Mouse (Mus musculus) ES-Bruce4 (cell line): ENCODE results near the gene Hapln4. TPM values are rescaled to one million over a fixed set of nuclear protein-coding genes. Genes with fewer than 3 reads are reported as not detected.

Experiments
- H3K27ac ChIP-seq: 2 replicates; pipeline ENCODE4 v1.5.1; 2012; ENCODE audit warnings: low read length, inconsistent platforms; ENCODE audit not compliant: insufficient read depth
- H3K27me3 ChIP-seq: 2 replicates; pipeline ENCODE4 v1.6.1; 2012; ENCODE audit warnings: mild to moderate bottlenecking, low read length, inconsistent platforms; ENCODE audit not compliant: control insufficient read depth, poor library complexity, insufficient read depth, severe bottlenecking
- H3K36me3 ChIP-seq: 2 replicates; pipeline ENCODE4 v1.6.1; 2012; ENCODE audit warnings: inconsistent platforms, mild to moderate bottlenecking, low read length, moderate library complexity; ENCODE audit not compliant: control insufficient read depth, poor library complexity, insufficient read depth, severe bottlenecking
- H3K4me1 ChIP-seq: one replicate; pipeline ENCODE4 v1.8.1; 2011; ENCODE audit warnings: low read length; ENCODE audit not compliant: control insufficient read depth, insufficient read depth
- H3K4me3 ChIP-seq: 2 replicates; pipeline ENCODE4 v1.5.1; 2011; ENCODE audit warnings: low read depth, mild to moderate bottlenecking, low read length
- H3K9ac ChIP-seq: 2 replicates; pipeline ENCODE4 v1.6.1; 2012; ENCODE audit warnings: low read depth, mild to moderate bottlenecking, inconsistent platforms; ENCODE audit not compliant: poor library complexity, severe bottlenecking
- H3K9me3 ChIP-seq: replicated peaks from 2 replicates; pipeline ENCODE4 v1.6.1; 2012; ENCODE audit warnings: mild to moderate bottlenecking, low read length, inconsistent platforms; ENCODE audit not compliant: control insufficient read depth, poor library complexity, insufficient read depth, severe bottlenecking
- CTCF ChIP-seq: IDR thresholded peaks from one replicate; pipeline ENCODE4 v1.8.1; 2011; ENCODE audit warnings: low read depth, low read length
- EP300 ChIP-seq: IDR thresholded peaks from 2 replicates; pipeline ENCODE4 v1.6.1; 2011; ENCODE audit warnings: low read depth, low read length; ENCODE audit not compliant: insufficient read depth
- POLR2A ChIP-seq: IDR thresholded peaks from one replicate; pipeline ENCODE4 v1.8.1; 2011; ENCODE audit warnings: low read length; ENCODE audit not compliant: insufficient read depth
- polyA plus RNA-seq: library from polyadenylated mRNA; stranded (reverse); fragments of >200 nt; gene quantifications from 2 replicates; pipeline ENCODE4 v1.2.4, GENCODE M21; 2011; ENCODE audit warnings: low read depth; ENCODE audit not compliant: missing spikeins, insufficient read depth, insufficient read length

Gene Hapln4
- polyA plus RNA-seq, 1 experiment = 2.2 TPM

- no peaks in the 10 kb centered on the region for H3K36me3 ChIP-seq
- peaks cover 6% of the 10 kb centered on the region; the same call in 1 of the 2 replicates for H3K27me3 ChIP-seq
- H3K4me3 ChIP-seq = peak overlapping the region; percentile 87
- no peaks in the 10 kb centered on the region for H3K4me1 ChIP-seq
- H3K9me3 ChIP-seq = no peaks in the 10 kb centered on the region
- TF ChIP-seq POLR2A (no peak), CTCF (no peak), EP300 (no peak)
- H3K9ac ChIP-seq = peak overlapping the region; percentile 54
- no peak overlapping the region for H3K27ac ChIP-seq
Observed at GRCm38 (mm10) chr8:70084191-70085065, 1.2 kb downstream of the Hapln4 start.

GRCm38 (mm10) chr8:70086151-70086550, 2.9 kb downstream of the Hapln4 start:
- no peaks in the 10 kb centered on the region for H3K36me3 ChIP-seq

GRCm38 (mm10) chr8:70087237-70087636, 4.0 kb downstream of the Hapln4 start:
- no peak for TF ChIP-seq EP300
- no peak for TF ChIP-seq CTCF
- no peak for TF ChIP-seq POLR2A
- H3K9me3 ChIP-seq = no peaks in the 10 kb centered on the region
- H3K27me3 ChIP-seq = peaks cover 6% of the 10 kb centered on the region; the same call in 1 of the 2 replicates
- no peaks in the 10 kb centered on the region for H3K36me3 ChIP-seq
- H3K27ac ChIP-seq = no peak overlapping the region
- no peak overlapping the region for H3K4me3 ChIP-seq
- no peak overlapping the region for H3K9ac ChIP-seq
- H3K4me1 ChIP-seq = no peaks in the 10 kb centered on the region

More at GRCm38 (mm10) chr8:70086151-70086550, 2.9 kb downstream of the Hapln4 start:
- no peak overlapping the region for H3K4me3 ChIP-seq
- H3K27me3 ChIP-seq = peaks cover 6% of the 10 kb centered on the region; the same call in 1 of the 2 replicates
- no peaks in the 10 kb centered on the region for H3K9me3 ChIP-seq
- no peaks in the 10 kb centered on the region for H3K4me1 ChIP-seq
- H3K9ac ChIP-seq = no peak overlapping the region
- no peak overlapping the region for H3K27ac ChIP-seq
- TF ChIP-seq EP300 (no peak), POLR2A (no peak), CTCF (no peak)

- TF ChIP-seq POLR2A = no peak
- TF ChIP-seq CTCF = peak; percentile 83
- no peak for TF ChIP-seq EP300
- Histone ChIP-seq H3K9ac (peak overlapping the region; percentile 50), H3K27me3 (peaks cover 6% of the 10 kb centered on the region; the same call in 1 of the 2 replicates), H3K9me3 (no peaks in the 10 kb centered on the region), H3K4me3 (peak overlapping the region; percentile 60), H3K36me3 (no peaks in the 10 kb centered on the region), H3K4me1 (no peaks in the 10 kb centered on the region), H3K27ac (no peak overlapping the region)
Observed at GRCm38 (mm10) chr8:70087836-70088650, 4.8 kb downstream of the Hapln4 start.

- no peak overlapping the region for H3K27ac ChIP-seq
- H3K4me3 ChIP-seq = no peak overlapping the region
- peaks cover 6% of the 10 kb centered on the region; the same call in 1 of the 2 replicates for H3K27me3 ChIP-seq
- H3K9ac ChIP-seq = no peak overlapping the region
- H3K36me3 ChIP-seq = no peaks in the 10 kb centered on the region
- TF ChIP-seq EP300 (no peak), CTCF (no peak), POLR2A (no peak)
- no peaks in the 10 kb centered on the region for H3K9me3 ChIP-seq
- no peaks in the 10 kb centered on the region for H3K4me1 ChIP-seq
Observed at GRCm38 (mm10) chr8:70089296-70089960, 6.2 kb downstream of the Hapln4 start.
